Mouse (Mus musculus) stomach, embryonic 16.5 days (tissue): Measurements from ENCODE around the gene Zfr2. TPM values are rescaled to one million over a fixed set of nuclear protein-coding genes. Genes with fewer than 3 reads are reported as not detected.

Experiments
- ATAC-seq: fragments of 200-750 bp; cut with Nextera tagmentation; 2 replicates; pipeline ENCODE4 v1.8.0; 2017; ENCODE audit warnings: moderate number of reproducible peaks, moderate TSS enrichment; ENCODE audit not compliant: insufficient read depth, low FRiP score
- H3K27ac ChIP-seq: fragments of 300-500 bp; sonication (generic); 2 replicates; pipeline ENCODE4 v1.5.1; 2014; ENCODE audit warnings: low read length
- H3K27me3 ChIP-seq: fragments of 300-500 bp; sonication (generic); 2 replicates; pipeline ENCODE4 v1.6.1; 2014; ENCODE audit warnings: low read length, control low read depth, mixed read lengths; ENCODE audit not compliant: control insufficient read depth, insufficient read depth
- H3K36me3 ChIP-seq: fragments of 300-500 bp; sonication (generic); 2 replicates; pipeline ENCODE4 v1.6.1; 2014; ENCODE audit warnings: low read length; ENCODE audit not compliant: control insufficient read depth, insufficient read depth
- H3K4me1 ChIP-seq: fragments of 300-500 bp; sonication (generic); 2 replicates; pipeline ENCODE4 v1.6.1; 2014; ENCODE audit warnings: low read length, control low read depth, mixed read lengths; ENCODE audit not compliant: control insufficient read depth, insufficient read depth
- H3K4me2 ChIP-seq: fragments of 300-500 bp; sonication (generic); 2 replicates; pipeline ENCODE4 v1.6.1; 2014; ENCODE audit warnings: low read depth, low read length, mixed read lengths
- H3K4me3 ChIP-seq: fragments of 300-500 bp; sonication (generic); replicated peaks from 2 replicates; pipeline ENCODE4 v1.5.1; 2014; ENCODE audit warnings: mild to moderate bottlenecking, low read length
- H3K9ac ChIP-seq: fragments of 300-500 bp; sonication (generic); 2 replicates; pipeline ENCODE4 v1.6.1; 2014; ENCODE audit warnings: low read length
- H3K9me3 ChIP-seq: fragments of 300-500 bp; sonication (generic); replicated peaks from 2 replicates; pipeline ENCODE4 v1.6.1; 2016; ENCODE audit warnings: low read length, control low read depth; ENCODE audit not compliant: control insufficient read depth
- WGBS: fragments of 180-500 bp; shearing (Covaris S2); extraction: QIAGEN DNeasy Blood & Tissue Kit; methylation state at CpG from one replicate; pipeline ENCODE4 v1.1.7; 2014; 5-methylcytosine and 5-hydroxymethylcytosine counted together
- polyA plus RNA-seq: library from polyadenylated mRNA; unstranded; fragments of >200 nt; fragmentation: Nextera tagmentation; extraction: Ambion mirVana; gene quantifications from 2 replicates; pipeline ENCODE4 v1.2.1, GENCODE M21; 2015

Zfr2 gene
- polyA plus RNA-seq, 1 experiment from 2014 or later: 5.3 TPM

DNA sequence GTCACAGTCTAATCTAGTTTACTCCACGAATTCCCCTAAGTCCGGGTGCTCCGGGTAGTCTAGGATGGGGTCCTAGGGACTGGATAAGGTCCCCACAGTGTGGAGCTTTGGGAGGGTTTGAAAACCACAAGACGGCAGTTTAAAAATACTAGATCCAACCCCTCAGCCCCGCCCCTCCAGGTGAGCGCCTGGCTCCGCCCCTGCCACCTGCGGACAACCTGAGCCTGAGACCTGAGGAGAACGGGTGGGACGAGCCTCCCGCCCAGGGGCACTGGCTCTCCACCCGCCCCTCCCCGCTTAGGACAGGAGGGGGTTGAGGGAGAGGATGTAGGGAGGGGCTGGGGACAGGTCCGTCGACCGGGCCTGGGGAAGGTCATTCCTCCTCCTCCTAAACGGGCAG lies 51.8 kb downstream of the Zfr2 start:
- Histone ChIP-seq H3K27ac (peak overlapping the region; percentile 66; the same call in 1 of the 2 replicates), H3K27me3 (peaks cover 14% of the 10 kb centered on the region), H3K36me3 (no peaks in the 10 kb centered on the region), H3K9me3 (no peaks in the 10 kb centered on the region), H3K4me3 (peak overlapping the region; percentile 51), H3K9ac (peak overlapping the region; percentile 71; the same call in 1 of the 2 replicates), H3K4me2 (peak overlapping the region; percentile 62), H3K4me1 (peaks cover 25% of the 10 kb centered on the region)
- peak; percentile 46; the same call in 1 of the 2 replicates for ATAC-seq
- WGBS: 9% methylated on average over 17 of the region's 17 CpGs

DNA sequence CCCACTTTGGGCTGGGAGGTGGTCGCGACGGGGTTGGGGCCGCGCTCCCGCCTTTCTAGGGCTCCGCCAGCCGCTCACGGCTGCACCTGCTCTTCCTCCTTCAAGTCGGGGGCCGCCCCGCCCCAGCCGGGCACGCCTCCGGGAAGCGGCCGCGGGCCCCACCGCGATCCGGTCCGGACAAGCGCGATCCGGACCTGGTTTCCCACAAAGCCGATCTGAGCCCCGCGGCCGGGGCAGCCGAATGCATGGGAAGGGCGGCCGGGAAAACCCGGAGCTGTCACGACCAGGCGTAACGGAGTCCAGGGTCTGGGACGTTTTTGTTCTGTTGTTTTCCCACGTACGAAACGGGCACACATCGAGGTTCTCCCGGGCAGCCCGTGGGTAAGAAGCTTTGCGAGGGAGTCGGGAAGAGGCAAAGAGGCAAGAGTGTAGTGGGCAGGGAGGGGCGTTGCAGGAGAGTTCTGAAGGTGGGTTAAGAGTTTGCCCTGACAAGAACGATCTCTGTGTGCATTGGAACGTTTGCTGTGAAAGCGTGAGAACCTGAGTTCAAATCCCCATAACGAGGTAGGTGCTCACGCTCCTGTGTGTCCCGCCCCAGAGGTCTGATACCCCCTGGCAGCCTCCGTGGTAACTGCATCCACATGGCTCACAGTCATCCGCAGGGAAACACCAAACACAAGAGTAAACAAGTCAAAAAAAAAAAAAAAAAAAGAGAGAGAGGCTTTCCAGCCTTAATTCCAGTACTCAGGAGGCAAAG lies 52.9 kb downstream of the Zfr2 start:
- H3K4me3 ChIP-seq: peak overlapping the region; percentile 51
- no peaks in the 10 kb centered on the region for H3K36me3 ChIP-seq
- H3K9me3 ChIP-seq: no peaks in the 10 kb centered on the region
- peaks cover 29% of the 10 kb centered on the region for H3K4me1 ChIP-seq
- peak overlapping the region; percentile 71 for H3K9ac ChIP-seq
- WGBS: 1% methylated on average over 54 of the region's 54 CpGs
- H3K27me3 ChIP-seq: peaks cover 14% of the 10 kb centered on the region
- peak overlapping the region; percentile 62 for H3K4me2 ChIP-seq
- ATAC-seq: peak; percentile 60
- H3K27ac ChIP-seq: peak overlapping the region; percentile 84

GRCm38 (mm10) chr10:81286586-81286985 lies 53.6 kb downstream of the Zfr2 start:
- Histone ChIP-seq H3K27me3 (peaks cover 14% of the 10 kb centered on the region), H3K9ac (peak overlapping the region; percentile 67), H3K27ac (peak overlapping the region; percentile 84), H3K4me2 (peak overlapping the region; percentile 62; the same call in 1 of the 2 replicates), H3K4me3 (no peak overlapping the region), H3K4me1 (peaks cover 35% of the 10 kb centered on the region), H3K36me3 (no peaks in the 10 kb centered on the region), H3K9me3 (no peaks in the 10 kb centered on the region)
- no peak for ATAC-seq
- WGBS: 24% methylated on average over 6 of the region's 6 CpGs

GRCm38 (mm10) chr10:81287513-81288157 lies 54.7 kb downstream of the Zfr2 start:
- peak overlapping the region; percentile 10; the same call in 1 of the 2 replicates for H3K9ac ChIP-seq
- ATAC-seq: no peak
- 0 out of 2 replicates have a peak overlapping the region, but pooled peaks have one; percentile 25 for H3K4me2 ChIP-seq
- WGBS: 58% methylated on average over 8 of the region's 8 CpGs
- peaks cover 35% of the 10 kb centered on the region for H3K4me1 ChIP-seq
- no peaks in the 10 kb centered on the region for H3K9me3 ChIP-seq
- H3K36me3 ChIP-seq: no peaks in the 10 kb centered on the region
- peak overlapping the region; percentile 84; the same call in 1 of the 2 replicates for H3K27ac ChIP-seq
- H3K27me3 ChIP-seq: peaks cover 14% of the 10 kb centered on the region
- no peak overlapping the region for H3K4me3 ChIP-seq

GRCm38 (mm10) chr10:81288601-81289000 lies 55.6 kb downstream of the Zfr2 start:
- no peaks in the 10 kb centered on the region for H3K9me3 ChIP-seq
- no peak overlapping the region for H3K4me3 ChIP-seq
- H3K4me2 ChIP-seq: peak overlapping the region; percentile 25; the same call in 1 of the 2 replicates
- WGBS: 30% methylated on average over 6 of the region's 6 CpGs
- no peak overlapping the region for H3K27ac ChIP-seq
- no peak for ATAC-seq
- H3K9ac ChIP-seq: no peak overlapping the region
- H3K4me1 ChIP-seq: peaks cover 36% of the 10 kb centered on the region
- H3K36me3 ChIP-seq: no peaks in the 10 kb centered on the region
- peaks cover 14% of the 10 kb centered on the region for H3K27me3 ChIP-seq

DNA sequence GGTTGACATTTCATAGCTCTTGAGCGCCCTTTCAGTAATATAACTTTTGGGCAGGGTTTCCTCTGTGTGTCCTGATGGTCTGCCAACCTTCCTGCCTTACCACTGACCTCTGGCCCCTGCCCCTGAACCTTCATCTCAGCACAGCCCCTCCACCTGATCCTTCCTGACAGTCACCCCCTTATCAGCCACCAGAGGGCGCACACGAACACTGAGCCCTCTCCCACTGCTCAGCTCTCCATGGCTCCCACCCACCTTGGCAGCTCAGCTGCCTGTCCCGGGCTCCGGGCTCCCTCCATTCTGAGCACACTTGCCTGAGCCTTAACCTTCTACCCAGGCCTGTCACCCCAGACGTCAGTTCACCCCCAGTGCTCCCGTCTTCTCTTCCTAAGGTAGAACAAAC lies 56.3 kb downstream of the Zfr2 start:
- peak overlapping the region; percentile 94 for H3K27ac ChIP-seq
- peak overlapping the region; percentile 47 for H3K4me3 ChIP-seq

DNA sequence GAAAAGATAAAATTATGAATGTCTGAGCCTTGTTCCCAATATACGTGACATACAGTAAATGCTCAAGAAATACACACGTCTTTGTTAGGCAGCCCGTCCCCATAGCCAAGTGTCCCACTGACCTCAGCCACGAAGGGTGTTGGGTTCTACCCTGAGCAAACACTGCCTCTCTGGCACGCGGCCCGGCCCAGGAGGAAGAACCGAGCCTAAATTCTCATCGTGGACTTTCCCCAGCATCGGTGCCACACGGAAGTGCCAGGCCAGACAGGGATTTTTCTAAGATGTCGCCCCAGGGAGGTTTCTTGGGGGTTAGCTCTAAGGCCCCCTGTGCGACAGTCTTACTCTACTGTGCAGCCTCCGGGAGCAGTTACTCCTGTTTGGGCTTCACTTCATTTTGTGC lies 56.9 kb downstream of the Zfr2 start:
- no peak for ATAC-seq
- Histone ChIP-seq H3K27ac (peak overlapping the region; percentile 94), H3K4me2 (peak overlapping the region; percentile 45), H3K9ac (peak overlapping the region; percentile 66), H3K9me3 (no peaks in the 10 kb centered on the region), H3K27me3 (peaks cover 7% of the 10 kb centered on the region), H3K4me1 (peaks cover 40% of the 10 kb centered on the region), H3K36me3 (no peaks in the 10 kb centered on the region), H3K4me3 (peak overlapping the region; percentile 47)
- 41% methylated on average over 14 of the region's 14 CpGs for WGBS

More for the DNA sequence above, 56.3 kb downstream of the Zfr2 start:
- H3K9me3 ChIP-seq: no peaks in the 10 kb centered on the region
- no peaks in the 10 kb centered on the region for H3K36me3 ChIP-seq
- H3K27me3 ChIP-seq: peaks cover 12% of the 10 kb centered on the region
- ATAC-seq: no peak
- peak overlapping the region; percentile 45 for H3K4me2 ChIP-seq
- H3K4me1 ChIP-seq: peaks cover 39% of the 10 kb centered on the region
- whole genome bisulfite sequencing: under 1% methylated on average over 7 of the region's 7 CpGs
- H3K9ac ChIP-seq: peak overlapping the region; percentile 66

DNA sequence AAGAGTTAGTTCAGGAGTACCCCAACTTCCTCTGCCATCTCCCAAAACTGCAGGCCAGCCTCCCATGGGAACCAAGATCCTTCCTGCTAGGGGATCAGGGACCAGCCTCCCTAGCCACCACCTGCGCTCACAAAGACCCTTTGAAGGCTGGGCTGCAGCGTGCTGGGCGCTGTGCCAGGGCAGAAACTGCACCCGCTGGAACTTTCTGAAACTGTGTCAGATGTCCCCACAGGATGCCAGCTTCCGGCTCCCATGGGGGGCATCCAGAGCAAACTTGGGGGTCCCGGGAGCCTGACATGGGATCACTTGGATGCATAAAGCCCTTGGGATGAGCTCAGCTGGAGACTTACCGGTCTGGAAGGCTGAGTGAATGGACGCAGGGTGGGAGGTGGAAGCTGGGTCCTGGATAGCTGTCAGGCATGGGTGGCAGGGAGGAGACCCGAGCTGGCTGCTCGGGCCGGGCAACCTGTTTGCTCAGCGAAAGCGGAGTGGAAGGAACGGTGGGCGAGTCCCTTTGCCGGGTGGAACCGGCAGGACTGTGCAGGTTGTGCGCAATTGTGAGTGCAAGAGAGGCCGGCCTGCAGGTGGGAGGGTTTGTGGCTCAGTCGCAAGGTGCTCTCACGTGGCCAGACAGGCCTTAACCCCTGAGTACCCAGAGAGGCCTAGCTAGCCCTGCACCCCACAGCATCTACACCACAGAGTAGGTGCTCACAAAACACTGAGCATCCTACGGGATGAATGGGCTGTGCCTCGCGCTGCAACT lies 57.9 kb downstream of the Zfr2 start:
- Histone ChIP-seq H3K9ac (peak overlapping the region; percentile 66), H3K9me3 (no peaks in the 10 kb centered on the region), H3K27me3 (no peaks in the 10 kb centered on the region), H3K4me2 (peak overlapping the region; percentile 45), H3K4me1 (peaks cover 40% of the 10 kb centered on the region), H3K4me3 (peak overlapping the region; percentile 47), H3K27ac (peak overlapping the region; percentile 94), H3K36me3 (no peaks in the 10 kb centered on the region)
- peak; percentile 15; the same call in 1 of the 2 replicates for ATAC-seq
- WGBS: 15% methylated on average over 24 of the region's 24 CpGs
